Mouse (Mus musculus) testis, adult 2 months (tissue): ENCODE measurements around the gene Slc12a6. TPM values are rescaled to one million over a fixed set of nuclear protein-coding genes. Genes with fewer than 3 reads are reported as not detected.

Source experiments
- H3K27ac ChIP-seq: fragments of 200-500 bp; 2 replicates; pipeline ENCODE4 v1.5.1; 2012; ENCODE audit warnings: low read depth, low read length; ENCODE audit not compliant: control insufficient read depth, insufficient read depth
- H3K27me3 ChIP-seq: fragments of 200-500 bp; 2 replicates; pipeline ENCODE4 v1.6.1; 2012; ENCODE audit warnings: mild to moderate bottlenecking, low read length, moderate library complexity; ENCODE audit not compliant: control insufficient read depth, insufficient read depth
- H3K36me3 ChIP-seq: fragments of 200-500 bp; 2 replicates; pipeline ENCODE4 v1.6.1; 2012; ENCODE audit warnings: mild to moderate bottlenecking, low read length; ENCODE audit not compliant: control insufficient read depth, insufficient read depth
- H3K4me1 ChIP-seq: fragments of 200-500 bp; 2 replicates; pipeline ENCODE4 v1.6.1; 2012; ENCODE audit warnings: low read length; ENCODE audit not compliant: control insufficient read depth, insufficient read depth
- H3K4me3 ChIP-seq: fragments of 200-500 bp; 2 replicates; pipeline ENCODE4 v1.5.1; 2012; ENCODE audit warnings: low read depth, mild to moderate bottlenecking, low read length, moderate library complexity, mixed read lengths; ENCODE audit not compliant: control insufficient read depth
- CTCF ChIP-seq: fragments of 200-500 bp; IDR thresholded peaks from 2 replicates; pipeline ENCODE4 v1.5.1; 2012; ENCODE audit warnings: low read depth, mild to moderate bottlenecking, inconsistent platforms, low read length, moderate library complexity; ENCODE audit not compliant: control insufficient read depth, insufficient read depth, insufficient replicate concordance
- POLR2A ChIP-seq: fragments of 200-500 bp; IDR thresholded peaks from 2 replicates; pipeline ENCODE4 v1.6.1; 2012; ENCODE audit warnings: low read depth, mild to moderate bottlenecking, inconsistent platforms, low read length, moderate library complexity; ENCODE audit not compliant: control insufficient read depth
- polyA plus RNA-seq: library from polyadenylated mRNA; depleted of rRNA; stranded (reverse); fragments of >200 nt; gene quantifications from 2 replicates; pipeline ENCODE4 v1.2.3, GENCODE M21; 2012

The Slc12a6 gene
- polyA plus RNA-seq, 1 experiment: 34.1 TPM

- TF ChIP-seq POLR2A: no peak
- TF ChIP-seq CTCF: no peak
- H3K27me3 ChIP-seq: no peaks in the 10 kb centered on the region
- no peaks in the 10 kb centered on the region for H3K4me1 ChIP-seq
- H3K36me3 ChIP-seq: peaks cover 1% of the 10 kb centered on the region; the same call in 1 of the 2 replicates
- H3K4me3 ChIP-seq: no peak overlapping the region
- H3K27ac ChIP-seq: 0 out of 2 replicates have a peak overlapping the region, but pooled peaks have one; percentile 29
Measured at GRCm38 (mm10) chr2:112332051-112332898, 66.7 kb downstream of the Slc12a6 start.

- H3K4me1 ChIP-seq: no peaks in the 10 kb centered on the region
- H3K36me3 ChIP-seq: peaks cover 1% of the 10 kb centered on the region
- no peaks in the 10 kb centered on the region for H3K27me3 ChIP-seq
- no peak overlapping the region for H3K27ac ChIP-seq
- TF ChIP-seq CTCF: no peak
- no peak for TF ChIP-seq POLR2A
- H3K4me3 ChIP-seq: no peak overlapping the region
Measured at GRCm38 (mm10) chr2:112337211-112337610, 71.6 kb downstream of the Slc12a6 start.

DNA sequence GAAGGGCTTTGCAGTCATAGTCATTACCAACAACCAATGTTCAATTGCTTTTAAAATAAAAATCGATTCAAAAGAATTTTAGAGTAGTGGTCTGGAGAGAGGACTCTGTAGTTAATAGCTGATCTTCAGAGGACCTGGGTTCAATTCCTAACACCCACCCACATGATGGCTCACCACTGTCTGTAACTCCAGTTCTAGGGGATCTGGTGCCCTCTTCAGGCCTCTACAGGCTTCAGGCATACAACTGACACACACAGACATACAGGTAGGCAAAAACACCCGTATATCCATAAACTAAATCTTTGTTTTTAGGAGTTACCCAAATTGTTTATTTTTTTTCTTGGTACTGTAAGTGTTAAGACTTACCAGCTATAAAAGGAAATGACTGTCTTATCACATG is 74.1 kb downstream of the Slc12a6 start:
- Histone ChIP-seq H3K27ac (no peak overlapping the region), H3K27me3 (no peaks in the 10 kb centered on the region), H3K4me1 (no peaks in the 10 kb centered on the region), H3K4me3 (no peak overlapping the region), H3K36me3 (peaks cover 1% of the 10 kb centered on the region)
- no peak for TF ChIP-seq CTCF
- TF ChIP-seq POLR2A: no peak

- TF ChIP-seq POLR2A (no peak), CTCF (no peak)
Measured at GRCm38 (mm10) chr2:112341117-112341516, 75.5 kb downstream of the Slc12a6 start.

DNA sequence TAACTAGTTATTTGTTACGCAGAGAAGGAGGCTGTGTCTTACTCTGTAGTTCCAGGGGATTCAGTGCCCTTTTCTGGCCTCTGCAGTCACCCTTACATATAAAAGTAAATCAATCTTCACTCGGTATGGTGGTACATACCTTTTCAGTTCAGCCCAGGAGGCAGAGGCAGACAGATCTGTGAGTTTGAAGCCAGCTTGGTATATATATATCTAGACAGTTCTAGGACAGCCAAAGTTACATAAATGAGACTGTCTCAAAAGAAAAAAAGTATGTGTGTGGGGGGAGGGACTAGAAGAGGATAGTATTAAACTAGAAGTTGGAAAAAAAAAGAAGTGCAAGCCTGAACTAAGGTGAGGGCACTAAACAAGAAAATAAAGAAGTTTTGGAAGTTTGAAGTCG is 82.6 kb downstream of the Slc12a6 start:
- Histone ChIP-seq H3K36me3 (peaks cover 1% of the 10 kb centered on the region), H3K27ac (no peak overlapping the region), H3K27me3 (no peaks in the 10 kb centered on the region), H3K4me3 (no peak overlapping the region), H3K4me1 (no peaks in the 10 kb centered on the region)
- TF ChIP-seq CTCF (no peak), POLR2A (no peak)

More at GRCm38 (mm10) chr2:112341117-112341516, 75.5 kb downstream of the Slc12a6 start:
- H3K36me3 ChIP-seq: peaks cover 1% of the 10 kb centered on the region
- H3K27me3 ChIP-seq: no peaks in the 10 kb centered on the region
- H3K27ac ChIP-seq: no peak overlapping the region
- H3K4me3 ChIP-seq: no peak overlapping the region
- no peaks in the 10 kb centered on the region for H3K4me1 ChIP-seq

- TF ChIP-seq CTCF (no peak), POLR2A (no peak)
- no peaks in the 10 kb centered on the region for H3K4me1 ChIP-seq
- no peak overlapping the region for H3K27ac ChIP-seq
- H3K4me3 ChIP-seq: no peak overlapping the region
- no peaks in the 10 kb centered on the region for H3K27me3 ChIP-seq
- peaks cover 3% of the 10 kb centered on the region for H3K36me3 ChIP-seq
Measured at GRCm38 (mm10) chr2:112353685-112354455, 88.2 kb downstream of the Slc12a6 start.

- no peak for TF ChIP-seq CTCF
- TF ChIP-seq POLR2A: no peak
- Histone ChIP-seq H3K4me3 (no peak overlapping the region), H3K36me3 (peaks cover 2% of the 10 kb centered on the region; the same call in 1 of the 2 replicates), H3K4me1 (no peaks in the 10 kb centered on the region), H3K27ac (no peak overlapping the region), H3K27me3 (no peaks in the 10 kb centered on the region)
Measured at GRCm38 (mm10) chr2:112359611-112360010, 94.0 kb downstream of the Slc12a6 start.
